Comparison of ENCODE assay signal across 8 mouse cellular contexts in the genomic region with DNA sequence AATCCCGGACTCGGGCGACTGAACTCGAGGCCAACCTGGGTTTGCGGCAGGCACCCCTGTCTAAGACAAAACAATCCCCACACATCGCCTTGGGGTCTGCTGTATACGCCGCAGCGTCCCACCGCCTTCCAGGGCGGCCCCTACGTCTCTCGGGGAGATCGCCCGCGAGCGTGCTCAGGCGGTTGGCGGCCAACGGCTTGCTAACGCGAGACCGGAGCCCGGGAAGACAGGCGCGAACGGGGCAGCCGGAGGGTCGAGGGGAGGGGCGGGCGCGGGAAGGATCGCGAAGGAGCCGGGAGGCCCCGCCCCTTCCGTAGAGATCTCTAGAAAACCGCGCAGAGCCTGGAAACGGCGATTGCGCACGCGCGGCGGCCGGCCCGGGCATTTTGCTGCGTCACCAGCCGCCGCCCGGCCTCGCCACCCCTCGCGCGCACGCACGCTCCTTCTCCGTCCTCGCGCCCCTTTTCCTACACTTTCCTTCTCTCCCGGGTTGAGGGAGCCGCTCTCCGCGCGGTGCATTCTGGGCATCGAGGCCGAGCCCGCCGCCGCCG. TPM values are rescaled to one million over a fixed set of nuclear protein-coding genes. Genes with fewer than 3 reads are reported as not detected.
A peak's percentile ranks its signal among the peaks of the same experiment; 100 is the strongest.
DNase-seq lines count a peak whose midpoint lies in the region; ATAC-seq lines count a peak whose summit lies in the region.

TSS of gene Ptges3 (plus strand) at position 354 of the 551 bp plus-strand sequence.

- DNase-seq in CD4-positive helper T cell, adult 2 months (ENCODE audit: low read depth, low spot score) = peak; percentile 97
- DNase-seq in brain, embryonic 18.5 days (ENCODE audit: low read depth, low spot score) = peak; percentile 89
- peak; percentile 99 for DNase-seq in kidney, postnatal 10 days
- DNase-seq in natural killer cell, adult 2 months (ENCODE audit: low spot score in 2 of 2) = peak; percentile 90 to 94

- H3K27me3 ChIP-seq in heart, embryonic 13.5 days (replicated peaks) = no peaks in the 10 kb centered on the region
- H3K27me3 ChIP-seq in liver, embryonic 12.5 days (replicated peaks) = no peaks in the 10 kb centered on the region
- H3K27me3 ChIP-seq in stomach, embryonic 15.5 days (replicated peaks) = no peaks in the 10 kb centered on the region

- peak within 1 kb of the TSS; percentile 85 for H3K4me2 ChIP-seq in heart, embryonic 13.5 days
- peak within 1 kb of the TSS; percentile 96 for H3K4me2 ChIP-seq in liver, embryonic 12.5 days
- peak within 1 kb of the TSS; percentile 81 for H3K4me2 ChIP-seq in stomach, embryonic 15.5 days

- peak within 1 kb of the TSS; percentile 99 for H3K27ac ChIP-seq in heart, embryonic 13.5 days (replicated peaks)
- peak within 1 kb of the TSS; percentile 99 for H3K27ac ChIP-seq in liver, embryonic 12.5 days
- peak within 1 kb of the TSS; percentile 99 for H3K27ac ChIP-seq in stomach, embryonic 15.5 days

- H3K4me3 ChIP-seq in heart, embryonic 13.5 days = peak within 1 kb of the TSS; percentile 86
- peak within 1 kb of the TSS; percentile 84 for H3K4me3 ChIP-seq in liver, embryonic 12.5 days
- peak within 1 kb of the TSS; percentile 93 for H3K4me3 ChIP-seq in stomach, embryonic 15.5 days (replicated peaks)

- H3K9ac ChIP-seq in heart, embryonic 13.5 days = peak within 1 kb of the TSS; percentile 98
- H3K9ac ChIP-seq in liver, embryonic 12.5 days = peak within 1 kb of the TSS; percentile 96
- H3K9ac ChIP-seq in stomach, embryonic 15.5 days = peak within 1 kb of the TSS; percentile 97

- WGBS in heart, embryonic 13.5 days = under 1% methylated on average over 60 of the region's 72 CpGs
- under 1% methylated on average over 71 of the region's 72 CpGs for WGBS in liver, embryonic 12.5 days (ENCODE audit: insufficient replicate concordance)
- 0% methylated on average over 70 of the region's 72 CpGs for WGBS in stomach, embryonic 15.5 days

- H3K9me3 ChIP-seq in heart, embryonic 13.5 days = no peaks in the 10 kb centered on the region
- H3K9me3 ChIP-seq in liver, embryonic 12.5 days (replicated peaks) = no peaks in the 10 kb centered on the region
- H3K9me3 ChIP-seq in stomach, embryonic 15.5 days = no peaks in the 10 kb centered on the region

- ATAC-seq in erythroid progenitor cell, adult 5-6 weeks (replicated peaks; ENCODE audit: low FRiP score, poor library complexity, severe bottlenecking) = peak; percentile 83
- ATAC-seq in heart, embryonic 13.5 days (ENCODE audit: extremely low read depth, insufficient number of reproducible peaks, low FRiP score, low TSS enrichment) = peak; percentile 88
- peak; percentile 89 for ATAC-seq in liver, embryonic 12.5 days
- ATAC-seq in stomach, embryonic 15.5 days (ENCODE audit: insufficient read depth, low FRiP score, low read depth) = peak; percentile 92

- peaks cover 23% of the 10 kb centered on the region for H3K36me3 ChIP-seq in heart, embryonic 13.5 days
- H3K36me3 ChIP-seq in liver, embryonic 12.5 days = peaks cover 24% of the 10 kb centered on the region
- H3K36me3 ChIP-seq in stomach, embryonic 15.5 days = 0 out of 2 replicates have a peak, but pooled peaks cover 3% of the 10 kb centered on the region

- H3K4me1 ChIP-seq in heart, embryonic 13.5 days = peaks cover 43% of the 10 kb centered on the region
- peaks cover 43% of the 10 kb centered on the region for H3K4me1 ChIP-seq in liver, embryonic 12.5 days
- H3K4me1 ChIP-seq in stomach, embryonic 15.5 days = 0 out of 2 replicates have a peak, but pooled peaks cover 5% of the 10 kb centered on the region

RNA-seq across cellular contexts. Expression of gene Ptges3, which starts in this region (rescaled TPM):
- 84.0 and 85.9 TPM in 2 replicates for total RNA-seq in erythroid progenitor cell, adult 5-6 weeks (2015; ENCODE audit: low replicate concordance)
- 87.1 and 111 TPM in 2 replicates for total RNA-seq in erythroid progenitor cell, adult 5-6 weeks (2017; ENCODE audit: low replicate concordance)
- 301 and 338 TPM in 2 replicates for polyA plus RNA-seq in heart, embryonic 13.5 days (2015; fragmentation: Nextera tagmentation; extraction: Ambion mirVana)
- 406 and 407 TPM in 2 replicates for polyA plus RNA-seq in liver, embryonic 12.5 days (2016; fragmentation: Nextera tagmentation; extraction: Ambion mirVana)
- 522 and 529 TPM in 2 replicates for polyA plus RNA-seq in stomach, embryonic 15.5 days (2015; fragmentation: Nextera tagmentation; extraction: Ambion mirVana)

Comparison
In these comparisons a context has a peak if more than half of its experiments do, and no peak if none do; other contexts are left out.
1. Peak in every context shown above with its lines: DNase-seq, ATAC-seq, H3K4me3 ChIP-seq and H3K27ac ChIP-seq.